Mouse (Mus musculus): ENCODE measurements around the gene Ndufaf8.

DNA sequence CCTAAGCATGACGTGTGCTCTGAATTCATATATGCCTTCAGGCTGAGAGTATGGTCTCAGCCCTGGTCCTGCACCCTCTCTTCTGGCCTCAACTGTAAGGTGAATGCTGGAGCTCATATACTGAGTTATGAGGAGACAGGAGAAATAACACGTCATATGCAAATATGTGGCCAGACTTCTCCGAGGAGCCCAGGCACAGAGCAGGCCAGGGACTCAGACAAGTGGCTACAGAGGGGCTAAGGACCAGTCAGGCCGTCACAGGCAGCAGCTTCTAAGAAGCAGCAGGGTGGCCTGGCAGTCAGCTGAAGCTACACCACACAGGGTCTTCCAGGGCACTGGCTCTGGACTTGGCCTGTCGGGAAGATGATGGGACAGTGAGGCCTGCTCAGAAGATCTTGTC, 35.4 kb upstream of the Ndufaf8 start:
- TF ChIP-seq POLR2A (IDR thresholded peaks at IDR 0.05; ENCODE audit: low read depth, low read length) (no peak), CTCF (conservative IDR thresholded peaks at IDR 0.05; ENCODE audit: insufficient read depth, insufficient read length, low read depth, low read length) (no peak)

All from kidney, adult 2 months (tissue).